Mouse (Mus musculus): ENCODE results near the gene Gm20479. TPM values are rescaled to one million over a fixed set of nuclear protein-coding genes. Genes with fewer than 3 reads are reported as not detected.
A peak's percentile ranks its signal among the peaks of the same experiment; 100 is the strongest.

The Gm20479 gene
- total and polyA plus RNA-seq, 3 experiments: 1.2 to 2.2 (median 1.9) TPM

DNA sequence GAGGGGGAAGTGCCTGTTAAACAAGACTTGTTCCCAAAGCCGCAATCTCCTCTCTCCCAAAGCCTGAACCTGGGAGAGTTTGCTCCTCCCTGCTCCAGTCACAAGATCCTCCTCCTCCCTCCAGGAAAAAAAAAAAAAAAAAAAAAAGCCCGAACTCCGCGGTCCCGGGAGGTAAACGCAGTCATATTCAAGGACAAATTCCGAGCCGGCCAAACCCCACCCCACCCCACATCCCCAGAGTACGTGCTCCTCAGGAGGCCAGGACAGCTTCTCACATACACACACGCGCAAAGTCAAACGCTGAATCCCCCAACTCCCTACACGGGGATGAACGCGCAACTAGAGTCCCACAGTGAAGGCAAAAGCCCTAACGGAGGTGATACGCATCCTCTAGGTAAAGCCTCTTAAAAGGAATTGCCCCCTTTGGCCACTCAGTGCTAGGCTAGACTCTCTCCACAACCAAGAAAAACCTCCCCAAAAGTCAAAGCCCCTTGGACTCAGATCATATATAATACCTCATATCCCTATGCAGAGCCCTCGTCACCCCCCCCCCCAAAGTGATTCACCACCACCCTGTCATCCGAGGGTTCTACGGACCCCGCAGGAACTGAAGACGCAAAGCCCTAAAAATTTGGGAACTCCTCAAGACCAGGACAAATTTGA lies 38.4 kb upstream of the Gm20479 start:
- no peak for DNase-seq (ENCODE audit: extremely low read depth)
- Histone ChIP-seq H3K4me3 (replicated peaks in 1 of 3; ENCODE audit: low read depth in 2 of 3, low read length in 2 of 3, poor library complexity in 1 of 3) (no peak overlapping the region), H3K79me2 (replicated peaks; ENCODE audit: control insufficient read depth, extremely low read depth, insufficient read depth, poor library complexity, severe bottlenecking) (no peaks in the 10 kb centered on the region), H3K9ac (ENCODE audit: insufficient read depth, low read depth) (no peak overlapping the region), H3K4me2 (ENCODE audit: insufficient read depth, low read depth, poor library complexity, severe bottlenecking) (peak overlapping the region; percentile 86; the same call in 1 of the 2 replicates), H3K4me1 (ENCODE audit: control insufficient read depth in 1 of 2, insufficient read depth in 2 of 2) (peaks cover 5 to 7% of the 10 kb centered on the region in 2 experiments; a peak in 3 of 4 replicates), H3K27ac (ENCODE audit: insufficient read depth, low read depth) (no peak overlapping the region), H3K27me3 (replicated peaks) (peaks cover 83% of the 10 kb centered on the region), H3K36me3 (replicated peaks in 1 of 2; ENCODE audit: control insufficient read depth in 1 of 2, insufficient read depth in 1 of 2, low read length in 1 of 2) (no peaks in the 10 kb centered on the region), H3K9me3 (replicated peaks; ENCODE audit: low read length) (peaks cover 7% of the 10 kb centered on the region)
- TF ChIP-seq CTCF (conservative IDR thresholded peaks at IDR 0.05 in 1 of 2, IDR thresholded peaks at IDR 0.05 in 1 of 2; ENCODE audit: low read depth in 2 of 2, low read length in 2 of 2) (no peak), POLR2AphosphoS2 (IDR thresholded peaks at IDR 0.05; ENCODE audit: low read depth, low read length) (no peak), TCF12 (IDR thresholded peaks at IDR 0.05; ENCODE audit: low read depth, low read length) (no peak), CHD1 (IDR thresholded peaks at IDR 0.05; ENCODE audit: low read depth, low read length) (no peak), ZMIZ1 (IDR thresholded peaks at IDR 0.05; ENCODE audit: low read depth, low read length) (no peak), GABPA (IDR thresholded peaks at IDR 0.05; ENCODE audit: insufficient replicate concordance, low read depth, low read length) (no peak), E2F4 (IDR thresholded peaks at IDR 0.05; ENCODE audit: insufficient replicate concordance, low read depth, low read length) (no peak), IRF4 (IDR thresholded peaks at IDR 0.05; ENCODE audit: low read depth, low read length) (no peak), PAX5 (IDR thresholded peaks at IDR 0.05; ENCODE audit: low read length) (no peak), ETS1 (conservative IDR thresholded peaks at IDR 0.05; ENCODE audit: low read depth, low read length) (no peak), RCOR1 (conservative IDR thresholded peaks at IDR 0.05; ENCODE audit: low read depth, low read length) (no peak)
- dilution Hi-C loops (cut with MboI; ENCODE audit: extremely low pct_ligation_motif_present, extremely low pct_unique_long_range_greater_than_20kb, low sequenced_read_pairs): no loop called here
- in situ Hi-C loops (cut with MboI; ENCODE audit: low pct_ligation_motif_present, low pct_unique_long_range_greater_than_20kb, low sequenced_read_pairs): no loop called here

DNA sequence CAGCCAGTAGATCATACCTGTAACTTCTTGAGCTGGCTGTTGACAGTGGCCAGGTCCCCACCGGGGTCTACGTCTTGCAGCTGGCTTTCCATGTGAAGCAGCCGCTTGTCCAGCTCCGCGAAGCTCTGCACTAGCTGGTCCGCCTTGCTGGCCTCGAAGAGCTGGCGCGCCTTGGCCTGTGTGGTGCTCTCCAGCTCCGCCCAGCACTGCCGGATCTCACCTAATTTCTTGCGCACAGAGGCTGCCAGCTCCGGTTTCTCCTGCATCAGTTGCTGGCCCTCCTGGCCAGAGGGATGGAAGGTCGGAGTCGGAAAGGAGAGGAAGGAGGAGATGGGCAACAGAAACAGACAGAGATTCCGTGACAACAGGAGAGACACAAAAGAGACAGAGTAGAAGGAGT lies 34.2 kb upstream of the Gm20479 start:
- Histone ChIP-seq H3K27me3 (replicated peaks) (peaks cover 51% of the 10 kb centered on the region), H3K4me1 (ENCODE audit: control insufficient read depth in 1 of 2, insufficient read depth in 2 of 2) (peaks cover 2 to 9% of the 10 kb centered on the region in 2 experiments; a peak in 3 of 4 replicates), H3K9me3 (replicated peaks; ENCODE audit: low read length) (peaks cover 7% of the 10 kb centered on the region), H3K27ac (ENCODE audit: insufficient read depth, low read depth) (no peak overlapping the region), H3K79me2 (replicated peaks; ENCODE audit: control insufficient read depth, extremely low read depth, insufficient read depth, poor library complexity, severe bottlenecking) (no peaks in the 10 kb centered on the region), H3K9ac (ENCODE audit: insufficient read depth, low read depth) (no peak overlapping the region), H3K36me3 (replicated peaks in 1 of 2; ENCODE audit: control insufficient read depth in 1 of 2, insufficient read depth in 1 of 2, low read length in 1 of 2) (no peaks in the 10 kb centered on the region), H3K4me2 (ENCODE audit: insufficient read depth, low read depth, poor library complexity, severe bottlenecking) (no peak overlapping the region), H3K4me3 (replicated peaks in 1 of 3; ENCODE audit: low read depth in 2 of 3, low read length in 2 of 3, poor library complexity in 1 of 3) (no peak overlapping the region)
- in situ Hi-C loops (cut with MboI; ENCODE audit: low pct_ligation_motif_present, low pct_unique_long_range_greater_than_20kb, low sequenced_read_pairs) (no loop called here), dilution Hi-C loops (cut with MboI; ENCODE audit: extremely low pct_ligation_motif_present, extremely low pct_unique_long_range_greater_than_20kb, low sequenced_read_pairs) (no loop called here)
- DNase-seq (ENCODE audit: extremely low read depth): no peak
- TF ChIP-seq TBP (conservative IDR thresholded peaks at IDR 0.05; ENCODE audit: low read depth, low read length): no peak
- TF ChIP-seq E2F4 (IDR thresholded peaks at IDR 0.05; ENCODE audit: insufficient replicate concordance, low read depth, low read length): no peak
- no peak for TF ChIP-seq MEF2A (IDR thresholded peaks at IDR 0.05; ENCODE audit: borderline replicate concordance, low read depth, low read length)
- no peak for TF ChIP-seq JUND (conservative IDR thresholded peaks at IDR 0.05; ENCODE audit: low read depth, low read length)
- TF ChIP-seq CHD1 (IDR thresholded peaks at IDR 0.05; ENCODE audit: low read depth, low read length): no peak
- TF ChIP-seq ZKSCAN1 (IDR thresholded peaks at IDR 0.05; ENCODE audit: borderline replicate concordance, low read depth, low read length): no peak
- no peak for TF ChIP-seq EP300 (IDR thresholded peaks at IDR 0.05; ENCODE audit: low read length)
- TF ChIP-seq MAX (IDR thresholded peaks at IDR 0.05; ENCODE audit: low read length): no peak
- no peak for TF ChIP-seq POLR2AphosphoS2 (IDR thresholded peaks at IDR 0.05; ENCODE audit: low read depth, low read length)
- TF ChIP-seq POLR2A (IDR thresholded peaks at IDR 0.05; ENCODE audit: low read depth, low read length): no peak
- TF ChIP-seq NRF1 (IDR thresholded peaks at IDR 0.05; ENCODE audit: low read depth, low read length): no peak
- no peak for TF ChIP-seq KAT2A (IDR thresholded peaks at IDR 0.05; ENCODE audit: insufficient replicate concordance, low read length)
- TF ChIP-seq CTCF (conservative IDR thresholded peaks at IDR 0.05 in 1 of 2, IDR thresholded peaks at IDR 0.05 in 1 of 2; ENCODE audit: low read depth in 2 of 2, low read length in 2 of 2): no peak
- no peak for TF ChIP-seq RAD21 (IDR thresholded peaks at IDR 0.05; ENCODE audit: low read depth, low read length)
- TF ChIP-seq TCF12 (IDR thresholded peaks at IDR 0.05; ENCODE audit: low read depth, low read length): no peak
- no peak for TF ChIP-seq NELFE (IDR thresholded peaks at IDR 0.05; ENCODE audit: low read depth, low read length)
- TF ChIP-seq MYC (IDR thresholded peaks at IDR 0.05; ENCODE audit: low read depth, low read length): no peak
